Mouse (Mus musculus): ENCODE measurements around the gene Nrtn.

Gene Nrtn

DNA sequence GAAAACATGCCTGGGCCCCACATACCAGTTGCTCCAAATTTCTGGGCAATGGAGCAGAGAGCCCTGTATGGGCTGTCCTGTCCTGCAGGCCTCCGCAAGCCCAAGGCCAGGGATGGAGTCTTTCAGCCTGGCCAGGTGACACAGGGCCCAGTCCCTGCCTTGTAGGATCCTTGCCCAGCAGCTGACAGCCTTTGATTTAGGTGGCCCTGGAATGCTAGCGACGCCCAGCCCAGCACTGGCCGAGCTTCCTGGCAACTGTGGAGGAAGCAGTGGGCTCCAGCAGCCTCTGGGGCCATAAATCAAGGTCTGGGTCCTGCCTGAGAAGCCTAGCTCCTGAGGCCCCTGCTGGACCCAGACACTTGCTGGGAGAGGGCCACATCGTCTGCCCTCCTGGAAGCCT, 34.9 kb downstream of the Nrtn start:
- DNase-seq (ENCODE audit: low spot score): peak; percentile 43

DNA sequence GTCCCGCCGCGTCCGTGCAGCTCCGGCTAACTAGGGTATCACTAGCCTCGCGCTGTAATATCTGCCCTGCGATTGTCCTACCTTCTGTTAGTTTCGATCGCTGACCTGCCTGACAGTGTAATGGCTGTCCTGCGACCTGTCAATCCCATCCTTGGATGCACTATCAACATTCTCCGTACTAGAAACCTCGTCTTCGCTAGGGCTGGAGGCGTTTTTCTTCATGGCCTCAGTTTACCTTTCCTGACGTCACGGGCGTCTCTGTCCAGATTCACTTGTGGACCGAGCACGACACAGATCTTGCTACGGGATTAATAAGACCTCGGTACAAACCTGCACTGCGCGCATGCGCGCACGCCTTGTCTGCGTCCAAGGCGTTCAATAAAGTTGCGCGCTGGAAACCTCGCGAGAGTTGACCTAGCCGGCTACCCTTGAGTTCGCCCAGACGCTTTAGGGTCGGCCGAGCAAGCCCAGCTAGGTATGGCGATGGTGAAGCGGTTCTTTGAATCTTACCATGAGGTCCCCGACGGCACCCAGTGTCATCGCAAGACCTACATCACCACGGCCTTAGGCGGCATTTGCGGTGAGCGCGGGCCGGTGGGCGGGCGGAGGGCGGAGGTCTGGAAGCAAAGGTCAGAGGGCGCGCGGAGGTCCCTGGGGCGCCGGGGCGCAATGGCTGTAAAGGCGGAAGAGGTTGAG, 39.8 kb downstream of the Nrtn start, which contains the start of the genes Ndufa11 and Vmac:
Gene Ndufa11 (plus strand): TSS at position 405 of the 696 bp plus-strand sequence.
Gene Vmac (minus strand): TSS at position 660 of the 696 bp plus-strand sequence.
- peak; percentile 93 for DNase-seq (ENCODE audit: low spot score)

- peak; percentile 94 for DNase-seq (ENCODE audit: low spot score)
These were observed 40.5 kb downstream of the Nrtn start for GRCm38 (mm10) chr17:56716655-56717362.

- no peak for DNase-seq (ENCODE audit: low spot score)
These were observed 41.2 kb downstream of the Nrtn start for GRCm38 (mm10) chr17:56715914-56716654.

GRCm38 (mm10) chr17:56715360-56715759, 42.0 kb downstream of the Nrtn start:
- no peak for DNase-seq (ENCODE audit: low spot score)

DNA sequence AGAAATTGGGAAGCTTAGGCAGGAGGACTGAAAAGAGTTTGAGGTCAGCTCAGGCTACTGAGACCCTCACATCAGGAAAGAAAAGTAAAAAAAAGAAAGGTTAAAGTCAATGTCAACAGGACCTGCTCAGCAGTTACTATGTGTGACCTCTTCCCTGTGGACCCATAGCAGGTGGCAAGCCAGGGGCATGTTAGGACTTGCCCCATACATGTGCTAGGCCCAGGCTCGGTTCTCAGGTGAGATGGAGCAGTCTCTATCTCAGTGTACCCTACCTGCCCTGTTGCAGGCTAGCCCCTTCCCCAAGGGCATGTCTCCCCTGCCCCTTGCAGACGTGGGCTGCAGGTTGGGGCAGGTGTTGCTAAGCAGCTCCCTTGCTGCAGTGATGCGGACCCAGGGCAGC, 47.6 kb downstream of the Nrtn start:
- no peak for DNase-seq (ENCODE audit: low spot score)

- DNase-seq (ENCODE audit: low spot score): no peak
These were observed 48.6 kb downstream of the Nrtn start for GRCm38 (mm10) chr17:56708692-56709091.

DNA sequence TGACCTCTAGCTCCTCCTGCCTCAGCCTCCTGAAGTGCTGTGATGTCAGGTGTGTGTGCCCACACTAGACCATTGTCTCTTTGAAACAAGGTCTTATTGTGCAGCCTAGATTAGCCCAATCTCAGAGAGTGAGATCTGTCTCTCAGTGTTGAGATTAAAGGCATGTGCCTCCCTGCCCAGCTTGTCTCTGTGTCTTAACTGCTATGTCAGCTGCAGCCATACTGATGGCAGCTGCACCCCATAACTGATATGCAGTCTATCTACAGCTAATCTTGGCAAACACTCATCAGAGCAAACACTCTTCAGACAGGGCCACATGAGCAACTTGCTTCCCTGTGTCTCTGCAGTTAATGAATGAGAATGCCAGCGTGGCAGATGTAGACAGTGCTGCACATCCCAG, 50.8 kb downstream of the Nrtn start:
- no peak for DNase-seq (ENCODE audit: low spot score)

GRCm38 (mm10) chr17:56703038-56703437, 54.3 kb downstream of the Nrtn start:
- DNase-seq (ENCODE audit: low spot score): no peak
